Mouse (Mus musculus): ENCODE measurements around the gene Atp6v0d1.
"Not testable (repeated sequence)": the region's sequence is repeated elsewhere in the genome, so short reads cannot be mapped to it uniquely, and the experiment has no call there.

The Atp6v0d1 gene

GRCm38 (mm10) chr8:105573427-105573826 lies 7.6 kb upstream of the Atp6v0d1 start:
- peak; percentile 65 to 72 for DNase-seq

GRCm38 (mm10) chr8:105571810-105572209 lies 6.0 kb upstream of the Atp6v0d1 start:
- DNase-seq: no peak

- DNase-seq: peak in 1 of 2 experiments; percentile 12
These were observed 1.1 kb upstream of the Atp6v0d1 start for GRCm38 (mm10) chr8:105566703-105567595.

GRCm38 (mm10) chr8:105565401-105565881 lies 406 bp downstream of the Atp6v0d1 start:
- peak in 1 of 2 experiments; percentile 48 for DNase-seq

GRCm38 (mm10) chr8:105564573-105565229 lies 1.1 kb downstream of the Atp6v0d1 start:
- DNase-seq: not testable (repeated sequence)

- no peak for DNase-seq
These were observed 2.0 kb downstream of the Atp6v0d1 start for GRCm38 (mm10) chr8:105563871-105564270.

- DNase-seq: no peak
These were observed 3.0 kb downstream of the Atp6v0d1 start for GRCm38 (mm10) chr8:105562863-105563262.

- no peak for DNase-seq
These were observed 10.6 kb downstream of the Atp6v0d1 start for GRCm38 (mm10) chr8:105555230-105555629.

GRCm38 (mm10) chr8:105554087-105554486 lies 11.8 kb downstream of the Atp6v0d1 start:
- DNase-seq: peak; percentile 58 to 75

- DNase-seq: no peak
These were observed 13.0 kb downstream of the Atp6v0d1 start for GRCm38 (mm10) chr8:105552824-105553223.

GRCm38 (mm10) chr8:105552032-105552431 lies 13.8 kb downstream of the Atp6v0d1 start:
- no peak for DNase-seq

- peak in 1 of 2 experiments; percentile 16 for DNase-seq
These were observed 15.8 kb downstream of the Atp6v0d1 start for GRCm38 (mm10) chr8:105550083-105550482.

GRCm38 (mm10) chr8:105549506-105549905 lies 16.3 kb downstream of the Atp6v0d1 start:
- no peak for DNase-seq

GRCm38 (mm10) chr8:105546384-105547350 lies 19.2 kb downstream of the Atp6v0d1 start:
- peak; percentile 80 to 87 for DNase-seq

- DNase-seq: no peak
These were observed 20.6 kb downstream of the Atp6v0d1 start for GRCm38 (mm10) chr8:105545249-105545648.

GRCm38 (mm10) chr8:105544544-105545205 lies 21.2 kb downstream of the Atp6v0d1 start:
- no peak for DNase-seq

GRCm38 (mm10) chr8:105543703-105544102 lies 22.1 kb downstream of the Atp6v0d1 start:
- no peak for DNase-seq

- no peak for DNase-seq
These were observed 23.0 kb downstream of the Atp6v0d1 start for GRCm38 (mm10) chr8:105542808-105543207.

- no peak for DNase-seq
These were observed 23.7 kb downstream of the Atp6v0d1 start for GRCm38 (mm10) chr8:105542032-105542656.

- peak in 1 of 2 experiments; percentile 53 for DNase-seq
These were observed 26.9 kb downstream of the Atp6v0d1 start for GRCm38 (mm10) chr8:105538940-105539339.

- peak; percentile 43 to 65 for DNase-seq
These were observed 28.7 kb downstream of the Atp6v0d1 start for GRCm38 (mm10) chr8:105537011-105537677.

All from lung, adult 18-20 months (tissue).